Mouse (Mus musculus) heart, adult 8-10 months (tissue): ENCODE data around the gene Ssbp3. TPM values are rescaled to one million over a fixed set of nuclear protein-coding genes. Genes with fewer than 3 reads are reported as not detected.

Source experiments
- DNase-seq: peaks from one replicate; pipeline ENCODE4 v3.0.0; 2022; ENCODE audit warnings: low spot score
- total RNA-seq, 4 experiments: library from RNA; stranded (reverse); gene quantifications; 2 replicates each; pipeline ENCODE4 v1.2.4; 2022

The Ssbp3 gene
- total RNA-seq, 4 experiments from 2014 or later, result 34.2 to 42.5 (median 36.2) TPM

- DNase-seq, result no peak
These were observed 186.4 kb downstream of the Ssbp3 start, which contains the start of gene Cdcp2 for GRCm38 (mm10) chr4:107096841-107097373. Gene Cdcp2, plus strand, starts transcription at chr4:107096891.

- no peak for DNase-seq
These were observed 187.4 kb downstream of the Ssbp3 start for GRCm38 (mm10) chr4:107097871-107098270.

GRCm38 (mm10) chr4:107098375-107098774 is 187.9 kb downstream of the Ssbp3 start:
- DNase-seq, result no peak

GRCm38 (mm10) chr4:107098791-107099525 is 188.5 kb downstream of the Ssbp3 start:
- DNase-seq, result no peak

Other genes starting within 250 kb of the Ssbp3 start
- 10 to 100 TPM; 17.1 to 20.9 (median 19.0) TPM for gene Ttc4, start 231.8 kb upstream of the Ssbp3 start, total RNA-seq
- 1 to 10 TPM in 1 of 4 experiments, under 1 TPM in 3; 0.25 to 1.7 (median 0.40) TPM for gene Mroh7, start 179.8 kb upstream of the Ssbp3 start, total RNA-seq
- gene Fam151a, start 176.8 kb upstream of the Ssbp3 start, total RNA-seq, result under 1 TPM; 0.14 to 0.47 (median 0.19) TPM
- 10 to 100 TPM; 26.2 to 44.3 (median 36.4) TPM for gene Acot11, start 105.7 kb upstream of the Ssbp3 start, total RNA-seq
- 100 to 1,000 TPM in 1 of 4 experiments, 10 to 100 TPM in 3; 93.9 to 102 (median 96.0) TPM for gene Mrpl37, start 156.2 kb downstream of the Ssbp3 start, total RNA-seq
- gene Cyb5rl, start 156.3 kb downstream of the Ssbp3 start, total RNA-seq, result 10 to 100 TPM; 24.2 to 35.1 (median 27.8) TPM
- not detected for gene Cdcp2, start 186.2 kb downstream of the Ssbp3 start, total RNA-seq